Mouse (Mus musculus): ENCODE data around the gene A930004D18Rik.

A930004D18Rik gene

DNA sequence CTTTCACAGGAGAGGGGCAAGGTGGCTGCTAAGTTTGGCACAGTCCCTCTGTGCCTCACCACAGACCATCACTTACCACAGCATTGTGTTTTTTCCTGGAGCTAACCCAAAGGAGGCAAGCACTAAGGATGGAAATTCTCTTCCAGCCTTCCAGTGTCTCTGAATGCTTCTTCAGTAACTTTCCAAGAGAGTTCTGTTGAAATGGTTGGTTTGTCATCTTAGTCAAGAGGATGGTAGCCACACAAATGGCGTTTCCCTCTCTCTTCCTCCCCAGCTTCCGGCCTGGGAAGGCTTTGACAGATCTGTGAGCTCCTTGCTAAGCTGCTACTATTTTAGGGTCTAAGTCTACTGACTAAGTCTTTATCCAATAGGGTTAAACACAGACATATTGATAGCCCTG is at the start of gene A930004D18Rik:
Gene A930004D18Rik (minus strand): TSS at position 247 of the 400 bp plus-strand sequence.
- no peak for DNase-seq (ENCODE audit: low read depth, low spot score)

DNA sequence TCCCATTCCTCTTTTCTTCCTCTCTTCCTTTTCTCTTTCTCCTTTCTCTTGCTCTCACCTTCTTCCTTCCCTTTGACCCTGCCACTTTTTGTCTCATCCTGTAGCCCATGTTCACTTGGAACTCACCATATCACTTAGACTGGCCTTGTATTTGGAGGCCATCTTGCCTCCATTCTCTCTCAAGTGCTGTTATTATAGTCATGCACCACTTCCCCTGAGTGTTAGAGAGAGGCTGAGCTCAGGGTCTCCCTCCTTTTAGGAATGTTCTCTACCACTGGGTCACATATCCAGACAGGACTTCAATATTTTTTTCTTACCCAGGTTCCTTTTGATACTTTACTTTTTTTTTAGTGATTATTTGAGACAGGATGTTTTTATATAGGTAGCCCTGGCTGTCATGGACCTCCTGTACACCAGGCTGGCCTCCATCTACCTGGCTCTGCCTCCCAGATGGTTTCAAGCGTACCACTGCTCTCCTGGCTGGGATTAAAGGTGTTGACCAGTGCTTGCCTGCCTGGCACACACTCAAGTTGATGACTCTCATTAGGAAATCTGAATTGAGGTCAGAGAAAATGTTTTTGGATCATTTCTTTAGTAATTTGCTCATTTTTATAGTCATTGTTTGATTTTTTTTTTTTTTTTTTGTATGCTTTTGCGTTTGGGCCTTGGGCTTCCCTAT is 42.8 kb upstream of the A930004D18Rik start:
- DNase-seq (ENCODE audit: low read depth, low spot score), result no peak

DNA sequence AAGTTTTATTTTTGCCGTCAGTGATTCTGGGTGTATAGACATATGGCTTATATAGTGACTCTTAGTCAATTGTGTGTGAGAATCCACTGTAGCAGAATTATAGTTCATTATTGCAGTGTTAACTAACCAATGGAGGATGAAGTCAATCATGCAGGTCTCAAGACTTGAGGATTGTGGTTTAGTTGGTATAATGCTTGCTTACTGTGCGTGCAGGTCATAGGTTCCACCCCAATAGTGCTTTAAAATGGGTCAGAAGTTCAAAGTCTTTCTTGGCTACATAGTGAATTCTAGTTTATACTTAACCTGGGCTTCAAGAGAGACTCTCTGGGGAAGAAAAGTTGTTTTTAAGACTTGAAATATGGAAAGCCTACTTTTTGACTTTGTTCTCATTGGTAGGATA is 34.4 kb upstream of the A930004D18Rik start:
- no peak for DNase-seq (ENCODE audit: low read depth, low spot score)

DNA sequence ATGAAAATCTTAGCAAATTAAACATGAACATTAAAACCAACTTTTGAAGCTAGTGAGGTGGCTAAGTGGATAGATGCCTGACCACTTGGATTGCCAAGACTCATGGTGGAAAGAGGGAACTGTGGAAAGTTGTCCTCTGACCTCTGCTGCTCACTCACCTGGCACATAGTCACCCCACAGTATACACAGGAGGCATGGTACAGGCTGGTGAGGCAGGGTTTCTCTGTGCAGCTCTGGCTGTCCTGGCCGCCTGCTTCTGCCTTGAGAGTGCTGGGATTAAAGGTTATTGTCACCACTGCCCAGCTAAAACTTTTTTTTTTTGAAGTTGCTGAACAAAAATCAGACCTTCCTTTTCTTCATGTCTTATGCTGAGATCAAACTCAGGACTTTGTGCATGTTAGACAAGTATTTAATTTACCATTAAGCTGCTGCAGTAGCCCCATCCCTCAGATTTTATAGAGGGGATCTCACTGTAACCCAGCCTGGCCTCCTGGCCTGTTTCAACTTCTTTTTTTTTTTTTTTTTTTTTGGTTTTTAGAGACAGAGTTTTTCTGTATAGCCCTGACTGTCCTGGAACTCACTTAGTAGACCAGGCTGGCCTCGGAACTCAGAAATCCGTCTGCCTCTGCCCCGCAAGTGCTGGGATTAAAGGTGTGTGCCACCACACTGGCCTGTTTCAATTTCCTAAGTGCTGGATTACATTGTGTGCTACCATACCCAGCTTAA is 30.7 kb upstream of the A930004D18Rik start:
- DNase-seq (ENCODE audit: low read depth, low spot score), result no peak

DNA sequence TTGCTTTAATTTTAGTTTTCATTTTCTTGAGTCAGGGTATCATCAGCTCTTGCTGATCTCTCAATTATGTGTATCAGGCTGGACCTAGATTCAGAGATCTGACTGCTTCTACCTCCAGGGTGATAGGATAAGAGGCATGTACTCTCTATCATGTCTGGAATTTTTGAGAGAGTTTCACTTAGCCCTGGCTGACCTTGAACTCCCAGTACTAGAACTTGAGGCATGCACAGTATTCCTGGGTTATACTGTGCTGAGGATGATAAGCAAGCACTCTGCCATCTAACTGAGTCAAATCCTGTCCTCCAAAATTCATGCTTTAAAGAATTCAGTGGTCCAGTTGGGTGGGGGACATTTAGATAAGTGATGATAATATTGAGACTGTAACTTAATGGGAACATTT is 28.9 kb upstream of the A930004D18Rik start:
- DNase-seq (ENCODE audit: low read depth, low spot score), result peak; percentile 5

DNA sequence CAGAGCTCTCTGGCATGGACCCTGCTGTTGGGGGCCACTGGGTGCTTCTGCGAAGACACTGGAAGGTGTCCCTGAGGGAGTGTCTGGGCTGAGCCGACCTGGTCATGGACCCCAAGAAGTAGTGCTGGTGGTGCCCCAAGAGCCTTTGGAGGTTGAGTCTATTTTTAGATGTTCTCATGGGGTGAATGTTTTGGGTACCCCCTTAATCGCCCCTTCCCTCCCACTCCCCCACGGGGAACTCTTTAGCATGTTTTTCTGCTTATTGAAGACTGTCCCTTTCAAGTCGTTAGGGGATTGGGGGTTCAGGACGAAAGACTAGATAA is 28.1 kb upstream of the A930004D18Rik start:
- DNase-seq (ENCODE audit: low read depth, low spot score), result no peak

DNA sequence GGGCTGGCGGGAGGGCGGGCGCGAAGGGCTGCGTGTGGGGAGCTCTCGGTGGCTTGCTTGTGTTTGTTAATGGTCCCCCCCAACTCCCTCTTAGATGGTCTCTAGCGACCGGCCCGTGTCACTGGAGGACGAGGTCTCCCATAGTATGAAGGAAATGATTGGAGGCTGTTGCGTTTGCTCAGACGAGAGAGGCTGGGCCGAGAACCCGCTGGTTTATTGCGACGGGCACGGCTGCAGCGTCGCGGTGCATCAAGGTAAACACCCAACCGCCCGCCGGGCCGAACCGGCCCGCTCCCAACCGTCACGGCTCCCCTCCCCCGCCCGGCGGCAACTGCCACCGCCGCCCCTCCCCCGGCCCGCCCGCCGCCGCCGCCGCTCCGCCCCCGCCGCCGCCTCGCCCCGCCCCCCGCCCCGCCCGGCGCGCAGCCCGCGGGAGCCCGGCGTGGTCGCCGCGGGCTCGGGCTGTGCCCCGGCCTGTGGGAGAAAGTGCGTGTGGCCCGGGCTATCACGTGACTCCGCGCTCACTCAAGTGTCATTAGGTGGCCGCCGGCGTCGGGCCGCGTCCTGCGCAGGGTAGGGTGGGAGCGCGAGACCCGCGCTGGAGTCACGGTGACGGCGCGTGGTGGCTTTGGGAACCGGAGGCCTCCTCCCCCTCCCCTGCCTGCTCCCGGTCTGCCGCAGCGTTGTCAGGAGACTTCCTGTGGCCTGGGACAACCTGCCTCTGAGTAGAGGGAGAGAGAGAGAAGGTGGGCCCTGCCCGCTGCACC is 27.6 kb upstream of the A930004D18Rik start:
- DNase-seq (ENCODE audit: low read depth, low spot score), result peak; percentile 84

DNA sequence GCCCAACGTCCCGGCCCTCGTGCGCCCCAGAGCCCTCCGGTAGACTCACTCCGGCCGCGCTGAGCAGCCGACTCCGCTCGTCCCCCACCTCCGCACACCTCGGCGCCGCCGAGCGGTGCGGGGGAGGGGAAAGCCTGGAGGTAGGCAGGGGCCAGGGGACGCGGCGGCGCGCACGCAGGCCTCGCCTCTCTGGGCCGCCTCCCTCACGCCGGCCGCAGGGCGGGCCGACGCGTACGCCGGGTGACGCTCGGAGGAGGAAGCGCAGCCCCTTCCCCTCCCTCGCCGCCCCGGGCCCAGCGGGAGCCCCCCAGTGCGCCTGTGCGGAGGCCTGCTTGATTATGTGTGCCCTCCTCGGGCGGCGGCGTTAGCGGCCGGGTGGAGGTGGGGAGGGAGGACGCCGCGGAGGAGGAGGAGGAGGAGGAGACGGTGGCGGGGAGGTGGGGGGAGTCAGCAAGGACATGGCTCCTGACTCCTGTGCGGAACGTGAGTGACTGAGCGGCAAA is 26.9 kb upstream of the A930004D18Rik start:
- DNase-seq (ENCODE audit: low read depth, low spot score), result peak; percentile 96

DNA sequence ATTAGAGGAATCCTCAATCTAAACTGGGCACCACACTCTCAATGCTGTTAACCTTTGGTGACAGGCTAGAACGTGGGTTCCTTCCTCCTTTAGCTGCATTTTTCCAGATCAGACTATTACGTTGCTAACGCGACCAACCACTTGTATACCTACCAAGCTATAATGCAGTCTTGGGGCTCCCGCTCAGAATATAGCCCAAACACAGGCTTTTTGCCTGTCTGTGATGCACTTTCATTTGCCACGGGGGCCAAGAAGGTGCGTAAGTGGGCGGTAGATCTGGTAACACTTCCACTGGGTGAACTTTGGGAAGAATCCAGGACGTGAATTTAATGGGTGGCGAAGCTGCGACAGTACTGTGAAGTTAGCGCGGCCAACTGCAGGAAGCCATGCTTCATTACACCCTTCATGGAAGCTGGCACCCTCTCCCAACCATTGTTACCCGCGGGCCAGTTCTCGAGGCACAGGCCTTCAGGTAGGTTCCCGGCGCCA is 26.3 kb upstream of the A930004D18Rik start:
- DNase-seq (ENCODE audit: low read depth, low spot score), result peak; percentile 76

DNA sequence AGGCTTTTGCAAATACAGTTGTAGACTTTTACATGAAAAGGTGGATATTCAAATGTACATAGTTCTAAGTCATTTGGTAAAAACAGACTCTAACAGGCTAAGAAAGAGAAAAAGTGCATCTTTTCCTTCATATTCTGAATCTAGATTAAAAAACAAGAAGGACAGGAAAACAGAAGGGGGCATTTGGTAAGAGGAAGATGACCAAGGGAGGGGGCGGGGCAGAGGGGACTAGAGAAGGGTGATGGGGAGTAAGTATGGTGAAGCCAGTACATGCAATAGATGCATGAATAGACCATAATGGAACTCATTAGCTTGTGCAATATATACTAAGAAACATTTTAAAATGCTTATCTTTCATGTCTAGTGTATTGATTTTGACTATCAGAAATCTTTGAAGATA is 22.9 kb upstream of the A930004D18Rik start:
- DNase-seq (ENCODE audit: low read depth, low spot score), result no peak

DNA sequence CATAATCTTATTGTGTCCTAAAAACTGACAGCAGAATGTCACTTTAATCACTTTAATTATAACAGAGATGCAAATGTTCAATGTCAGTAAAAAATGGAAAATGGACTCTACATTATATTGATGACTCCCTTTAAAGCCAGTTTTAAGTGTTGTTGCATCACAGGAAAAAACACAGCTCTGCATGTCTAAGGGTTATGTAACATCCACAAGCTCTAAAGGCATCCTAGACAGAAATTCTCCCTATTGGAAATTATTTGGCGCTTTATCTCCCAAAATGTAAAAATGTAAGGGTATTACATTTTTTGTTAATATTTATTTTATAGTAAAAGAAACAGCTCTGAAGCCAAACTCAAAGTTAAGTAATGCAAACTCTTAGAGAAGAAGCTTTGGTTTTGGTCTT is 22.4 kb upstream of the A930004D18Rik start:
- no peak for DNase-seq (ENCODE audit: low read depth, low spot score)

DNA sequence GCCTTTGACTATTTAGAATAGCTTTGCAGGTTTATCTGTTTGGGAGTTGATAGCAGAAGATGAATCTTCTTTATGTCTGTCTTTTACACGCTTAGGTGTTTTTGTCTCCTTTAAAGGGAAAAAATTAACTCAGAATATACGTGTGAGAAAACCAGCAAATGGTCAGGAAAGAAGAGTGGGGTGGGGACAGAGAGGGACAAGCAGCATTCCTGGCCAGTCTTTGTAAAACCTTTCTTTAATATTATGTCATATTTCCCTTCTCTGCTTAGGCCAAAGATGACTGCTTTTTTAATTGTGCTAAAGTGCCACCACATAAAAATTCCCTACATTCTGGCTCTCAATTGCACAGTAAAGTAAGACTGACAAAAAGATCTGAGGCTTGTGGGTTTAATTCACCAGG is 21.5 kb upstream of the A930004D18Rik start:
- no peak for DNase-seq (ENCODE audit: low read depth, low spot score)

DNA sequence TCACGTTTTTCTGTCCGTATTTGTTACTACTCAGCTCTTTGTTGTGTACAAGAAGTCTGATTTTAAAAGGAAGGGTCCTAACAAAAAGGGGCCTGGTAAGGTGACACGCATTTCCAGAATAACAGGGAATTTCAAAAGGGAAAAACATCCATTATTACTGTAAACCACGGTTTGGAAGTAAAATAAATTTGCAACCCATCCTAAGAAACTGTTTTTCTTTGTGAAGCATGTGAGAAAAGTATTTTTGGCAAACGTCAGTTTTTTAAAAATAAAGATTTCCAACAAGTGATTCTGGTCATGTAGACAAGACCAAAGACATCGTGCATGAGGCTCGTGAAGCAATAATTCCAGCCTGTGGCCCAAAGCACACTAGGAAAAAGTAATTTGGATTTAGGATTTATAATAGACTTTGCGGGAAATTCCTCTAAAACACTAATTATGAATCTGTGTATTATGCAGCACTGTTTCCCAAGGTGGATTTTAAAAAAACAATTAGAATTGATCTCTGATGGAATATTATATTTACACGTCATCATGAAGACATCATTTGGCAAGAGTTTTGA is 20.7 kb upstream of the A930004D18Rik start:
- DNase-seq (ENCODE audit: low read depth, low spot score), result no peak

DNA sequence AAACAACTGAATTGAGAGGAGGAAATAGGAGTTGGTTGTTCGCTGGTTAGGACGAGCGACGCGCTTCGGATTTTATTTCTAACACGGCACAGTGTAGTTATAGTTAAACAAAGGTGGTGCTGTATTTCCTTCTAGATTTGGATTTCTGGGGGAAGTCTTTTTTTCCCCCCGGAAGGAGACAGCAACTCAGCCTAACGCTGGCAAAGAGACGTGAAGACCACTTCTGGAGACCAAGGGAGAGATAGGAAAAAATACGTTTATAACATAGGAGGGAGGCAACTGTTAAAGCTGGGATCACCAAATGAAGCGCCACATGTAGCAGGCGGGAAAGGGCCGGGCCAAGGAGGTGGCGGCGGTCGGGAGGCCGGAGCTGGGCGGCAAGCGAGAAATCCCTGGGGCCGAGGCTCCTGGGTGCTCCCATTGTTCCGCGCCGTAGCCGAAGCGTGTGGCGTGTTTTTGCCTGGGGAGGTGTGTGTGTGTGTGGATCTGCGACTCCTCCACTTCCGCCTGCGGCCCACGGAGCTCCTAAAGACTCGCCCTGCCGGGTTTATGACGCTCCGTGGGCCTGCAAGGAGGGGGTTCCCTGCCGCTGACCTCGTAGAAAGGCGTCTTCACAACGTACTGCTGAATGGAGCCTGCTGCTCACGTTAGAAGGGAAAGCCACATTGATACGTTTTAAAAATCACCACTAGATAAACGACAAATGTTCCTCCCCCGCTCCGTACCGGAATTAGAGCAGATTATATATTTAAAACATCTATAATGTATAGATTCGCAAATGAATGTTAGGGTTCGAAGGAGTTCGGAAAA is 20.0 kb upstream of the A930004D18Rik start:
- peak; percentile 76 for DNase-seq (ENCODE audit: low read depth, low spot score)

DNA sequence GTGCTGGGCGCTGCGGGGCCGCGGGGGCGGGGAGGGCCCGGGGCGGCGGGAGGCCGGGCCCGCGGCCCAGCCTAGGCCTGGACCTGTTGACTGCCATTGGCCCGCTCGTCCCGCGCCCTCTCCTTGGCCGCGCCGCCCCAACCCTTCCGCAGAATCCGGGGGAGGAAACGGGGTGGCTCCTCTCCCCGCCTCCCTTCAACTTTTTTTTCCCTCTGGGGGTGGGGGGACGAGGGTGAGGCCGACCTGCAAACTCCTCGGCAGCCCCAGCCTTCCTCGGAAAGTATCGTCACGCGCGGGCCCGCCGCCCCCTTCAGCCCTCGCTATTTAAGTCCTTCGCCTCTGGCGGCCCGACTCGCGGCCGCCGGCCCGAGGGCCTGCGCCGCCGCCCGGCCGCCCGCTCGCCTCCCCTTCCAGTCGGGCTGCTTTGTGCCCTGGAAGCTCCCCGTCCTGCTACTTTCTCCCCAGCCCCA is 19.3 kb upstream of the A930004D18Rik start:
- DNase-seq (ENCODE audit: low read depth, low spot score), result peak; percentile 94

DNA sequence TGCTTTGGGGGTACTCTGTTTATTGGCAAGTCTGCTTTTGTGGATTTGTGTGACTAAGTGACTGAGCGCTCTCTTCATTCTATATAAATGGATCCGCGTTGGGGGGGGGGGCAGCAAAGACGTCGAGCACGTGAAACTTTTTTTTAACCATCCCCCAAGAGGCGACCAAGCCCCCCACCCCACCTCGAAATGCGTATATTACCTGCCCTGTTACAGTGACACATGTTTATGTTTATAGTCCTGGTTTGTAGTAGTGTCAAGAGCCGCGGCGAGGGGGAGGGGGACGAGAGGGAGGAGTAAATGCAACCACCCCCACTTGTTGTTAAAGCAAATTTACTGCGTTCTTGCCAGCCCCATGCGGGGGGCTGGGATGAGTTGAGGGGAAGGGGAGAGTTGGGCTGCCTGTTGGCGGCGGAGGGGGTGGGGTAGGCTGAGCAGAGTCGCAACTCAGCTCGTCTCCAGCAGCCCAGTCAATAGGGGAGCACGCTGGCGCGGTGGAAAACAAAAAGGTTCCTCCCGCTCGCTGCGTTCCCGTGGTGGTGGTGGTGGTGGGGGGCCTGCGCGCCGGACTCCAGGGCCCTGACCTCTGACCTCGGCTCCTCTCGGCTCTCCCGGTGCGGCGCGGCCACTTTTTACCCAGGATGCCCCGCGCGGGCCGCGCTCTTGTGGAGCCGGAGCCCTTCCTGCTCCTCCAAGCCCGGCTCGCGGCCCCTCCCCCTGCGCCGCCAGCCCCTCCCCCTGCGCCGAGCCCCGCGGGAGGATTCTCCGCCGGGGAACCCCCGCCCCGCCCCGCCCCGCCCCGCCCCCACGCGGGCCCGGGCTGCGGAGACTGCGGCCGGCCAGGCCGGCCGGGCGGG is 18.6 kb upstream of the A930004D18Rik start:
- peak; percentile 95 for DNase-seq (ENCODE audit: low read depth, low spot score)

DNA sequence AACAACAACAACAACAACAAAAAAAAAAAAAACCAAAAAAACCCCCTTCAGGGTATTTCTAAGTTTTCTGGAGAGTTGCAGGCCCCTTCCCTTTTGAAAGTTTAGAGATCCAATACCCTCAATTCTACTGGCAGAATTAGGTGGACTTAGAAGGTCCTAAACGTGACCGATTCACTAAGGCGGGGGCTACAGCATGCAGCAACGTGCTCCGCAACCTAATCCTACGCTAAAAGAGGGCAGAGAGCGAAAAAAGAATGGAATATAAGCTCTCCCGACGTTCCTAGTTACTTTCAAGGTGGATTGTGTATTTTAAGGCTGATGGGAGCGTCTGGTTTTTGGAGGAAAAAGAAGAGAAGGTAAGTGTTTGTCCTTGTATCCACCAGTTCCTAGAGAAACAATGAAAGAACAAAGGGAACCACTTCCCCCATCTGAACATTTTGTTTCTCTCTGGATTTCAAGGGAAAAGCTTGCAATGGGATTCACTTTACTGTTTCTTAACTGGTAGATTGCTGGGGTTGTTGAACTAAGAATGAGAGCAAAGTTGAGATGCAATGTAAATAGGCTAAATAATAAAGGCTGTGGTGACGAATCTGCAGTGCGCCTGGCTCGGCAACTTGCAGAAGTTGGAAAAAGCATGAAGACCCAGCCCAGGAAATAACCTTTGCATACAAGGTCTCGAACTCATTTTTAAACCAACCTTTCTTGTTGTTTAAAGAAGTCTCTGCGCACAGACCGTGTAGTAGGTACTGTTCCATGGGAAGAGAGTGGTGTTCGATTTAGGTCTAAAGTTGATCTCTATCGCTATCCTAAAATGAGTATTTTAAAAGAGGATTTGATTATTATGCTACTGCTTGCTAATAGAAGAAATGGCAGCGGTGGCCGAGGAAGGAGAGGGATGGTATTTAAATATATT is 17.7 kb upstream of the A930004D18Rik start, which contains the start of gene Mllt10:
Gene Mllt10 (plus strand): TSS at position 222 of the 913 bp plus-strand sequence.
- no peak for DNase-seq (ENCODE audit: low read depth, low spot score)

DNA sequence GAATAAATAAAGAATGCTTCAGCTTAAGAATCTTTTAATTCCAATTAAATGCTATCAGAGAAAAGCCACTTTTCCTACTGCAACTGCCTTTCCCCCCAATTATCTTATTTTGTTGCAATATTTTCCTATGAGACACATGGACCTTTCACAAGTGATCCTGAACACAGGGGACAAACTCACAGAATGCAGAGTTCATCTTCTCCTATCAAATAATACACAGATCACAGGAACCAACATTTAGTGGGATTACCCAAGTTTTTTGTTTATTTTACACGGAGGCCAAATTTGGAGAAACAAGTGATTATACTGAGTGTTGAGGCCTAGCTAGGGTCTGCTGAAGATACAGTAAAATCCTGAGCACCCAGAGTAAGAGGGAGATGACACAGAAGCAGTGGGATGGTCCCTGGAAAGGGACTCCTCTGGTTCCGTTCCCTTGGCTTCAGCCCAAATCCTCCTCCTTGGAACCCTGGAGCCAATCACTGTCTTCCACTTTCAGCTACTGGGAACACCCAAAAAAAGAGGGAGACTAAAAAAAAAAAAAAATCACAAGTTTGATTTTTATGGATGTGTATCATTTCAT is 16.5 kb upstream of the A930004D18Rik start:
- no peak for DNase-seq (ENCODE audit: low read depth, low spot score)
